Mouse (Mus musculus) granulocyte monocyte progenitor cell, adult 5-6 weeks (primary cell): Measurements from ENCODE around the gene Catsper4. TPM values are rescaled to one million over a fixed set of nuclear protein-coding genes. Genes with fewer than 3 reads are reported as not detected.

Experiments
- ATAC-seq: replicated peaks from 2 replicates; pipeline ENCODE4 v1.8.0; 2016; ENCODE audit warnings: mild to moderate bottlenecking, moderate TSS enrichment, inconsistent platforms; ENCODE audit not compliant: poor library complexity, severe bottlenecking
- total RNA-seq, 2 experiments: library from RNA; stranded (forward) in 1 of 2; stranded (reverse) in 1 of 2; fragments of 200-712, 200-1000 nt in 1 of 2; fragments of >200 nt in 1 of 2; fragmentation: Nextera tagmentation in 1 of 2; gene quantifications; 2 replicates each; pipeline ENCODE4 v1.2.3; 2014 to 2017

The Catsper4 gene
- total RNA-seq, 2 experiments from 2014 or later, result not detected

- ATAC-seq, result 0 out of 2 replicates have a peak, but pooled peaks have one; percentile 8
Observed at GRCm38 (mm10) chr4:134186268-134186667, 40.9 kb downstream of the Catsper4 start.

GRCm38 (mm10) chr4:134185569-134185968 lies 41.6 kb downstream of the Catsper4 start:
- no peak for ATAC-seq

- no peak for ATAC-seq
Observed at GRCm38 (mm10) chr4:134183711-134184110, 43.5 kb downstream of the Catsper4 start.

GRCm38 (mm10) chr4:134181825-134182224 lies 45.4 kb downstream of the Catsper4 start:
- no peak for ATAC-seq

GRCm38 (mm10) chr4:134181112-134181511 lies 46.1 kb downstream of the Catsper4 start:
- ATAC-seq, result no peak

- no peak for ATAC-seq
Observed at GRCm38 (mm10) chr4:134172391-134172790, 54.8 kb downstream of the Catsper4 start.

- no peak for ATAC-seq
Observed at GRCm38 (mm10) chr4:134166906-134167305, 60.3 kb downstream of the Catsper4 start.

GRCm38 (mm10) chr4:134165548-134166465 lies 61.4 kb downstream of the Catsper4 start:
- ATAC-seq, result no peak

GRCm38 (mm10) chr4:134165024-134165423 lies 62.2 kb downstream of the Catsper4 start:
- no peak for ATAC-seq

- ATAC-seq, result no peak
Observed at GRCm38 (mm10) chr4:134164591-134164990, 62.6 kb downstream of the Catsper4 start.

Other genes starting within 250 kb of the Catsper4 start
- 45.3 and 57.1 TPM in 2 replicates for gene Dhdds, start 226.5 kb downstream of the Catsper4 start, total RNA-seq (2014; fragmentation: Nextera tagmentation)
- 22.8 and 24.8 TPM in 2 replicates for gene Dhdds, start 226.5 kb downstream of the Catsper4 start, total RNA-seq (2017)
- 2.1 and 13.9 TPM in 2 replicates for gene Lin28a, start 208.5 kb downstream of the Catsper4 start, total RNA-seq (2014; fragmentation: Nextera tagmentation)
- 4.0 and 10.5 TPM in 2 replicates for gene Lin28a, start 208.5 kb downstream of the Catsper4 start, total RNA-seq (2017)
- gene Zfp683, start 173.5 kb downstream of the Catsper4 start, total RNA-seq (2014; fragmentation: Nextera tagmentation), result not detected in 2 replicates
- gene Zfp683, start 173.5 kb downstream of the Catsper4 start, total RNA-seq (2017), result not detected in 2 replicates
- gene Crybg2, start 166.6 kb downstream of the Catsper4 start, total RNA-seq (2014; fragmentation: Nextera tagmentation), result 0.38 and 1.3 TPM in 2 replicates
- not detected in 2 replicates for gene Crybg2, start 166.6 kb downstream of the Catsper4 start, total RNA-seq (2017)
- gene Cd52, start 132.3 kb downstream of the Catsper4 start, total RNA-seq (2014; fragmentation: Nextera tagmentation), result 240 and 247 TPM in 2 replicates
- gene Cd52, start 132.3 kb downstream of the Catsper4 start, total RNA-seq (2017), result 259 and 330 TPM in 2 replicates
- gene Ubxn11, start 124.8 kb downstream of the Catsper4 start, total RNA-seq (2014; fragmentation: Nextera tagmentation), result 14.4 and 30.2 TPM in 2 replicates
- 4.8 and 11.2 TPM in 2 replicates for gene Ubxn11, start 124.8 kb downstream of the Catsper4 start, total RNA-seq (2017)
- 841 and 871 TPM in 2 replicates for gene Sh3bgrl3, start 98.6 kb downstream of the Catsper4 start, total RNA-seq (2014; fragmentation: Nextera tagmentation)
- 333 and 394 TPM in 2 replicates for gene Sh3bgrl3, start 98.6 kb downstream of the Catsper4 start, total RNA-seq (2017)
- 20.8 and 28.9 TPM in 2 replicates for gene Cep85, start 40.3 kb downstream of the Catsper4 start, total RNA-seq (2014; fragmentation: Nextera tagmentation)
- gene Cep85, start 40.3 kb downstream of the Catsper4 start, total RNA-seq (2017), result 26.7 and 33.7 TPM in 2 replicates
- gene Gm7534, start 24.4 kb downstream of the Catsper4 start, total RNA-seq (2014; fragmentation: Nextera tagmentation), result not detected in 2 replicates
- not detected in 2 replicates for gene Gm7534, start 24.4 kb downstream of the Catsper4 start, total RNA-seq (2017)
- gene Cnksr1, start 11.0 kb upstream of the Catsper4 start, total RNA-seq (2014; fragmentation: Nextera tagmentation), result not detected in 2 replicates
- gene Cnksr1, start 11.0 kb upstream of the Catsper4 start, total RNA-seq (2017), result not detected in 2 replicates
- not detected in 2 replicates for gene E130218I03Rik, start 16.3 kb upstream of the Catsper4 start, total RNA-seq (2014; fragmentation: Nextera tagmentation)
- 0.21 and 0.22 TPM in 2 replicates for gene E130218I03Rik, start 16.3 kb upstream of the Catsper4 start, total RNA-seq (2017)
- gene Zfp593, start 18.2 kb upstream of the Catsper4 start, total RNA-seq (2014; fragmentation: Nextera tagmentation), result 13.4 and 16.2 TPM in 2 replicates
- gene Zfp593, start 18.2 kb upstream of the Catsper4 start, total RNA-seq (2017), result 9.4 and 18.7 TPM in 2 replicates
- not detected in 2 replicates for gene Gm30191, start 19.6 kb upstream of the Catsper4 start, total RNA-seq (2014; fragmentation: Nextera tagmentation)
- not detected in 2 replicates for gene Gm30191, start 19.6 kb upstream of the Catsper4 start, total RNA-seq (2017)
- not detected in 2 replicates for gene Grrp1, start 26.7 kb upstream of the Catsper4 start, total RNA-seq (2014; fragmentation: Nextera tagmentation)
- not detected in 2 replicates for gene Grrp1, start 26.7 kb upstream of the Catsper4 start, total RNA-seq (2017)
- 17.6 and 18.5 TPM in 2 replicates for gene Pdik1l, start 60.5 kb upstream of the Catsper4 start, total RNA-seq (2014; fragmentation: Nextera tagmentation)
- gene Pdik1l, start 60.5 kb upstream of the Catsper4 start, total RNA-seq (2017), result 35.4 and 41.7 TPM in 2 replicates
- not detected in 2 replicates for gene Trim63, start 87.7 kb upstream of the Catsper4 start, total RNA-seq (2014; fragmentation: Nextera tagmentation)
- gene Trim63, start 87.7 kb upstream of the Catsper4 start, total RNA-seq (2017), result not detected in 2 replicates
- gene Slc30a2, start 115.8 kb upstream of the Catsper4 start, total RNA-seq (2014; fragmentation: Nextera tagmentation), result not detected in 2 replicates
- gene Slc30a2, start 115.8 kb upstream of the Catsper4 start, total RNA-seq (2017), result not detected in 2 replicates
- not detected in 2 replicates for gene Extl1, start 156.5 kb upstream of the Catsper4 start, total RNA-seq (2014; fragmentation: Nextera tagmentation)
- gene Extl1, start 156.5 kb upstream of the Catsper4 start, total RNA-seq (2017), result not detected in 2 replicates
- 10.5 and 22.1 TPM in 2 replicates for gene Pafah2, start 168.9 kb upstream of the Catsper4 start, total RNA-seq (2014; fragmentation: Nextera tagmentation)
- 10.4 and 10.6 TPM in 2 replicates for gene Pafah2, start 168.9 kb upstream of the Catsper4 start, total RNA-seq (2017)
- gene Stmn1, start 240.9 kb upstream of the Catsper4 start, total RNA-seq (2014; fragmentation: Nextera tagmentation), result 878 and 904 TPM in 2 replicates
- 966 and 982 TPM in 2 replicates for gene Stmn1, start 240.9 kb upstream of the Catsper4 start, total RNA-seq (2017)